Mouse (Mus musculus) mouse trophoblast stem cell (cell line): ENCODE measurements around the gene Skint1.
"Not testable (repeated sequence)": the region's sequence is repeated elsewhere in the genome, so short reads cannot be mapped to it uniquely, and the experiment has no call there.

Source experiments
- in situ Hi-C, 2 experiments: fragments of 300-500 bp; cut with MseI, MboI; formaldehyde crosslinking; loops; 2 replicates in 1 of 2; 3 replicates in 1 of 2; pipeline ENCODE4 v1.15.1; 2025

The Skint1 gene

DNA sequence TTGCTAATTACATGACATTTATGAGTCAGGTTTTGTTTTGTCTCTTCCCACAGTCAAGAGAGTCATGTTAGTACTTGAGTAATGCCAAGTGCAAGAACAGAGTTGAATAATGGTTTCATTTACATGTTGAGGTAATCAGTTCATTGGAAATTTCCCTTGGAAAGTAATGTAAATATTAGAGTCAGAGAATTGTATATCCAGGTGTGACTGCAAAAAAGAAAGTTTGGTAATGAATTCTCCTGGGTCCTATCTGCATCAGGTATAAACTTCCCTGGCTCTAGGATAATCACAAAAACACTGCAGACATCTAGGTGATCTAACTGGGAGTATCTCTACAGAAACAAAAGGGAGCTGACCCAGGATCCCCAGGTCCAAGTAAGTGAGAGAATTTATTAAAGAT, at the start of gene Skint1:
Skint1 (plus strand) TSS at position 301 of the 400 bp plus-strand sequence.
- in situ Hi-C loops: no loop called here

DNA sequence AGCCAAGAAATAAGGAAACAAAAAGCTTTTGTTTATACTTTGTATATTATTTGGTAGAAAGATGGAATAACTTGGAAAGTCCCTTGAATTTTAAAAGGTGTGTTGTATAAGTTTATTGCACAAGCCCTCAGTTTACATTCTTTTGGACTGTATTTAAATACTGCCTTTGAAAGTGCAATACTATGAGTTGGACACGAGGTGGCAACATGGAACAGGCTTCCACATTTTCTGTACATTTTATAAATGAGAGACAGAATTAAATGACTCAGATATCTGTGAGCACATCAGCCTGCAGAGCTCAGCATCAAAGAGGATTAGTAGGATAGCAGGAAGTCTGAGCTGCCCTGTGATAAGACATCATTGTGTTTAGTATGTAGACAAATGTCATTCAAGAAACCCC, 44.8 kb upstream of the Skint1 start:
- in situ Hi-C loops: no loop called here

DNA sequence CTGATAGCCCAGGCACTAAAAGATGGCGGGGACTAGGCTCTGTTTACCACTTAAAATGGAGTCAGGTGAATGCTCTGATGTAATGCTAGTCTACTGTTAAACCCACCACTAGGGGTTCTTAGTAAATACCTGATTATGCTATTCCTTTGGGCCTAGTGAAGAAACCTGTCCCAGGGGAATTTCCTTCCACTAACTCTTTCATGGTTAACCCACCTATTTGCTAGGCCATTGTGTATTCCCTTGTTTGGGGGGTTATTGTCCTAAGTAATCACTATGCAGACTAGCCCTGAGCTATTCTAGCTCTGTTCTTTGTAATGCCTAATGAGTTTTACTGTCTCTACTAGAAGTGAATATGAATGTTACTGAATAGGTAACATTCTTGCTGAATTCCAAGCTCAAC, 42.8 kb upstream of the Skint1 start:
- in situ Hi-C loops: not testable (repeated sequence)

GRCm38 (mm10) chr4:111963669-111964068, 42.4 kb upstream of the Skint1 start:
- in situ Hi-C loops: no loop called here

GRCm38 (mm10) chr4:111972623-111973022, 33.4 kb upstream of the Skint1 start, which contains the start of gene Skint7:
Gene Skint7, plus strand, starts transcription at chr4:111972923.
- in situ Hi-C loops: no loop called here

DNA sequence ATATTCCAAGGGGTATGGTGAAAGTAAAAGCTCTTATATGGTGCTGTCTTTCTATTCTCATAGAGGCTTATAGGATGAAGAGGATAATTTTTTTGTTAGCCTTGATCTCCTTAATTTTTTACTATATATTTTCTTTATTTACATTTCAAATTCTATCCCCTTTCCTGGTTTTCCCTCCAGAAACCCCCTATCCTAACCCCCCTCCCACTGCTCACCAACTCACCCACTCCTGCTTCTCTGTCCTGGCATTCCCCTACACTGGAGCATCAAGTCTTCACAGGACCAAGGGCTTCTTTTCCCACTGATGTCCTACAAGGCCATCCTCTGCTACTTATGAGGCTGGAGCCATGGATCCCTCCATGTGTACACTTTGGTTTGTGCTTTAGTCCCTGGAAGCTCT, 65.6 kb downstream of the Skint1 start, which contains the start of gene Skint4:
Skint4 (plus strand) TSS at position 301 of the 400 bp plus-strand sequence.
- in situ Hi-C loops: no loop called here
